Mouse (Mus musculus): ENCODE results near the gene Suco.

The Suco gene

GRCm38 (mm10) chr1:161876553-161877447 is at the start of gene Suco:
Gene Suco, minus strand, starts transcription at chr1:161876682.
- peak; percentile 95 for DNase-seq (ENCODE audit: extremely low read depth, low read depth)

GRCm38 (mm10) chr1:161925281-161925805 is 48.9 kb upstream of the Suco start:
- DNase-seq (ENCODE audit: extremely low read depth, low read depth) = no peak

- no peak for DNase-seq (ENCODE audit: extremely low read depth, low read depth)
These were observed 47.8 kb upstream of the Suco start for GRCm38 (mm10) chr1:161924321-161924720.

GRCm38 (mm10) chr1:161921928-161922327 is 45.4 kb upstream of the Suco start:
- no peak for DNase-seq (ENCODE audit: extremely low read depth, low read depth)

- no peak for DNase-seq (ENCODE audit: extremely low read depth, low read depth)
These were observed 44.3 kb upstream of the Suco start for GRCm38 (mm10) chr1:161920475-161921454.

GRCm38 (mm10) chr1:161919594-161919993 is 43.1 kb upstream of the Suco start:
- DNase-seq (ENCODE audit: extremely low read depth, low read depth) = no peak

- DNase-seq (ENCODE audit: extremely low read depth, low read depth) = no peak
These were observed 42.3 kb upstream of the Suco start for GRCm38 (mm10) chr1:161918682-161919372.

- no peak for DNase-seq (ENCODE audit: extremely low read depth, low read depth)
These were observed 41.5 kb upstream of the Suco start for GRCm38 (mm10) chr1:161917940-161918484.

- no peak for DNase-seq (ENCODE audit: extremely low read depth, low read depth)
These were observed 39.6 kb upstream of the Suco start for GRCm38 (mm10) chr1:161916036-161916435.

GRCm38 (mm10) chr1:161913648-161913984 is 37.1 kb upstream of the Suco start:
- no peak for DNase-seq (ENCODE audit: extremely low read depth, low read depth)

GRCm38 (mm10) chr1:161912940-161913647 is 36.6 kb upstream of the Suco start:
- no peak for DNase-seq (ENCODE audit: extremely low read depth, low read depth)

- DNase-seq (ENCODE audit: extremely low read depth, low read depth) = no peak
These were observed 32.6 kb upstream of the Suco start for GRCm38 (mm10) chr1:161909074-161909473.

- no peak for DNase-seq (ENCODE audit: extremely low read depth, low read depth)
These were observed 31.4 kb upstream of the Suco start for GRCm38 (mm10) chr1:161907795-161908457.

- no peak for DNase-seq (ENCODE audit: extremely low read depth, low read depth)
These were observed 30.6 kb upstream of the Suco start for GRCm38 (mm10) chr1:161907111-161907510.

- DNase-seq (ENCODE audit: extremely low read depth, low read depth) = no peak
These were observed 26.4 kb upstream of the Suco start for GRCm38 (mm10) chr1:161902692-161903452.

GRCm38 (mm10) chr1:161900129-161900528 is 23.6 kb upstream of the Suco start:
- DNase-seq (ENCODE audit: extremely low read depth, low read depth) = no peak

GRCm38 (mm10) chr1:161897235-161897634 is 20.8 kb upstream of the Suco start:
- DNase-seq (ENCODE audit: extremely low read depth, low read depth) = no peak

- DNase-seq (ENCODE audit: extremely low read depth, low read depth) = no peak
These were observed 19.6 kb upstream of the Suco start for GRCm38 (mm10) chr1:161896130-161896529.

- no peak for DNase-seq (ENCODE audit: extremely low read depth, low read depth)
These were observed 18.5 kb upstream of the Suco start for GRCm38 (mm10) chr1:161895014-161895413.
